Mouse (Mus musculus): ENCODE data around the gene Pcdh20. TPM values are rescaled to one million over a fixed set of nuclear protein-coding genes. Genes with fewer than 3 reads are reported as not detected.
A peak's percentile ranks its signal among the peaks of the same experiment; 100 is the strongest.

The Pcdh20 gene
- total and polyA plus RNA-seq, 3 experiments = not detected

DNA sequence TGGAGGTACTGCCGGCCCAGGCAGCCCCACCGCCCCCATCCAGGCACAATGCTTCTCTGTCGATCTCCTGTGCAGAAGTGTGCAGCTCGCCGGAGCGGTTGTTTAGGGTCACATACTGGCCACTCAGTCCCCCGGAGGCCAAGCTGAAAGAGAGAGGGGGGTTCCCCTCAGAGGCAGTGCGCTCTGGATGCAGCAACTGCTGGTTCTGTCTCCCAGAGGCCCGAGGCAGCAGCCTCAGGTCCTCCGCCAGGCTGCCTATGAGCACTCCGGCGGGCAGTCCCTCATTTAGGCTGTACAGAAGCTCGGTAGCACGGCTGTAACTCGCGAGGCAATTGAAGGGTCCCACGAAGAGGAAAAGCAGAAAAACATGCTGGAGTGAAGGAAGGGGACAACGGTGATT, 1.8 kb downstream of the Pcdh20 start:
- Histone ChIP-seq H3K9me3 (replicated peaks; ENCODE audit: low read length) (peaks cover 56% of the 10 kb centered on the region), H3K4me2 (ENCODE audit: insufficient read depth, low read depth, poor library complexity, severe bottlenecking) (no peak overlapping the region), H3K36me3 (replicated peaks in 1 of 2; ENCODE audit: control insufficient read depth in 1 of 2, insufficient read depth in 1 of 2, low read length in 1 of 2) (no peaks in the 10 kb centered on the region), H3K27ac (ENCODE audit: insufficient read depth, low read depth) (no peak overlapping the region), H3K4me1 (ENCODE audit: control insufficient read depth in 1 of 2, insufficient read depth in 2 of 2) (no peaks in the 10 kb centered on the region), H3K27me3 (replicated peaks) (no peaks in the 10 kb centered on the region), H3K9ac (ENCODE audit: insufficient read depth, low read depth) (no peak overlapping the region), H3K79me2 (replicated peaks; ENCODE audit: control insufficient read depth, extremely low read depth, insufficient read depth, poor library complexity, severe bottlenecking) (no peaks in the 10 kb centered on the region), H3K4me3 (replicated peaks in 1 of 3; ENCODE audit: low read depth in 2 of 3, low read length in 2 of 3, poor library complexity in 1 of 3) (no peak overlapping the region)
- no peak for DNase-seq (ENCODE audit: extremely low read depth)
- dilution Hi-C loops (cut with MboI; ENCODE audit: extremely low pct_ligation_motif_present, extremely low pct_unique_long_range_greater_than_20kb, low sequenced_read_pairs) (no loop called here), in situ Hi-C loops (cut with MboI; ENCODE audit: low pct_ligation_motif_present, low pct_unique_long_range_greater_than_20kb, low sequenced_read_pairs) (no loop called here)
- TF ChIP-seq GABPA (IDR thresholded peaks at IDR 0.05; ENCODE audit: insufficient replicate concordance, low read depth, low read length) = no peak
- no peak for TF ChIP-seq MAX (IDR thresholded peaks at IDR 0.05; ENCODE audit: low read length)

DNA sequence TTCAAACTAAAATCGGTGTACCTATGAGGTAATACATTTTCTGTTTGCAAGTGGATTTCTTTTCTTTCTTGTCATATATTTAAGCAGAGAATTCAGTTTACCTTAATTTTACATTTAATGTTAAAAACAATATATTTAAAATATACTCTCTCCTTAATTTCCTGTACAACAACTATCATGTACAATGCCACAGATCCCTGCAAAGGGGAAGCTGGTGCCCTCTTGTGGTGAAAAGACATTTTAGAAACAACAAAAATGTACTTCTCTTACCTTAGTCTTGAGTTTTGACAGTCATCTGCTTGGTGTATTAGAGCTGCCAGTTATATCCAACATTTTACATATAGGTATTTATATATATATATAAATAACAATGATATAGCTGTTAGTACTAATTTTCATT, 4.8 kb downstream of the Pcdh20 start:
- Histone ChIP-seq H3K27me3 (replicated peaks) (no peaks in the 10 kb centered on the region), H3K4me2 (ENCODE audit: insufficient read depth, low read depth, poor library complexity, severe bottlenecking) (no peak overlapping the region), H3K79me2 (replicated peaks; ENCODE audit: control insufficient read depth, extremely low read depth, insufficient read depth, poor library complexity, severe bottlenecking) (no peaks in the 10 kb centered on the region), H3K4me1 (ENCODE audit: control insufficient read depth in 1 of 2, insufficient read depth in 2 of 2) (no peaks in the 10 kb centered on the region), H3K36me3 (replicated peaks in 1 of 2; ENCODE audit: control insufficient read depth in 1 of 2, insufficient read depth in 1 of 2, low read length in 1 of 2) (no peaks in the 10 kb centered on the region), H3K4me3 (replicated peaks in 1 of 3; ENCODE audit: low read depth in 2 of 3, low read length in 2 of 3, poor library complexity in 1 of 3) (no peak overlapping the region), H3K9me3 (replicated peaks; ENCODE audit: low read length) (peaks cover 49% of the 10 kb centered on the region), H3K9ac (ENCODE audit: insufficient read depth, low read depth) (no peak overlapping the region), H3K27ac (ENCODE audit: insufficient read depth, low read depth) (no peak overlapping the region)
- no peak for DNase-seq (ENCODE audit: extremely low read depth)
- in situ Hi-C loops (cut with MboI; ENCODE audit: low pct_ligation_motif_present, low pct_unique_long_range_greater_than_20kb, low sequenced_read_pairs) (no loop called here), dilution Hi-C loops (cut with MboI; ENCODE audit: extremely low pct_ligation_motif_present, extremely low pct_unique_long_range_greater_than_20kb, low sequenced_read_pairs) (no loop called here)
- 0 out of 4 replicates have a peak, but pooled peaks of 1 of the 2 experiments have one; percentile 6 for TF ChIP-seq CTCF (conservative IDR thresholded peaks at IDR 0.05 in 1 of 2, IDR thresholded peaks at IDR 0.05 in 1 of 2; ENCODE audit: low read depth in 2 of 2, low read length in 2 of 2)
- no peak for TF ChIP-seq ELF1 (IDR thresholded peaks at IDR 0.05; ENCODE audit: low read depth, low read length)

- Histone ChIP-seq H3K36me3 (replicated peaks in 1 of 2; ENCODE audit: control insufficient read depth in 1 of 2, insufficient read depth in 1 of 2, low read length in 1 of 2) (no peaks in the 10 kb centered on the region), H3K4me1 (ENCODE audit: control insufficient read depth in 1 of 2, insufficient read depth in 2 of 2) (no peaks in the 10 kb centered on the region), H3K4me3 (replicated peaks in 1 of 3; ENCODE audit: low read depth in 2 of 3, low read length in 2 of 3, poor library complexity in 1 of 3) (no peak overlapping the region), H3K79me2 (replicated peaks; ENCODE audit: control insufficient read depth, extremely low read depth, insufficient read depth, poor library complexity, severe bottlenecking) (no peaks in the 10 kb centered on the region), H3K27ac (ENCODE audit: insufficient read depth, low read depth) (no peak overlapping the region), H3K9ac (ENCODE audit: insufficient read depth, low read depth) (no peak overlapping the region), H3K27me3 (replicated peaks) (no peaks in the 10 kb centered on the region), H3K9me3 (replicated peaks; ENCODE audit: low read length) (peaks cover 45% of the 10 kb centered on the region), H3K4me2 (ENCODE audit: insufficient read depth, low read depth, poor library complexity, severe bottlenecking) (no peak overlapping the region)
- in situ Hi-C loops (cut with MboI; ENCODE audit: low pct_ligation_motif_present, low pct_unique_long_range_greater_than_20kb, low sequenced_read_pairs) = no loop called here
- dilution Hi-C loops (cut with MboI; ENCODE audit: extremely low pct_ligation_motif_present, extremely low pct_unique_long_range_greater_than_20kb, low sequenced_read_pairs) = no loop called here
- TF ChIP-seq CTCF (conservative IDR thresholded peaks at IDR 0.05 in 1 of 2, IDR thresholded peaks at IDR 0.05 in 1 of 2; ENCODE audit: low read depth in 2 of 2, low read length in 2 of 2) (no peak), POLR2AphosphoS2 (IDR thresholded peaks at IDR 0.05; ENCODE audit: low read depth, low read length) (no peak), HCFC1 (IDR thresholded peaks at IDR 0.05; ENCODE audit: low read depth, low read length) (no peak), MEF2A (IDR thresholded peaks at IDR 0.05; ENCODE audit: borderline replicate concordance, low read depth, low read length) (no peak), RAD21 (IDR thresholded peaks at IDR 0.05; ENCODE audit: low read depth, low read length) (no peak), TCF12 (IDR thresholded peaks at IDR 0.05; ENCODE audit: low read depth, low read length) (no peak), MYC (IDR thresholded peaks at IDR 0.05; ENCODE audit: low read depth, low read length) (no peak), NRF1 (IDR thresholded peaks at IDR 0.05; ENCODE audit: low read depth, low read length) (no peak), NELFE (IDR thresholded peaks at IDR 0.05; ENCODE audit: low read depth, low read length) (no peak), RCOR1 (conservative IDR thresholded peaks at IDR 0.05; ENCODE audit: low read depth, low read length) (no peak), BHLHE40 (IDR thresholded peaks at IDR 0.05; ENCODE audit: low read depth, low read length) (no peak), EP300 (IDR thresholded peaks at IDR 0.05; ENCODE audit: low read length) (no peak), USF2 (conservative IDR thresholded peaks at IDR 0.05; ENCODE audit: low read depth, low read length) (no peak), E2F4 (IDR thresholded peaks at IDR 0.05; ENCODE audit: insufficient replicate concordance, low read depth, low read length) (no peak), ZKSCAN1 (IDR thresholded peaks at IDR 0.05; ENCODE audit: borderline replicate concordance, low read depth, low read length) (no peak), JUND (conservative IDR thresholded peaks at IDR 0.05; ENCODE audit: low read depth, low read length) (no peak), CHD1 (IDR thresholded peaks at IDR 0.05; ENCODE audit: low read depth, low read length) (no peak)
- no peak for DNase-seq (ENCODE audit: extremely low read depth)
Observed at GRCm38 (mm10) chr14:88464356-88464755, 6.8 kb downstream of the Pcdh20 start.
